Mouse (Mus musculus) heart, adult 2 months (tissue): ENCODE measurements around the gene Smim20.
A peak's percentile ranks its signal among the peaks of the same experiment; 100 is the strongest.

ENCODE experiments used
- CTCF ChIP-seq: fragments of 200-600 bp; IDR thresholded peaks from 2 replicates; pipeline ENCODE4 v1.8.1; 2022; ENCODE audit warnings: antibody characterized with exemption, mild to moderate bottlenecking, moderate library complexity
- EP300 ChIP-seq: fragments of 200-500 bp; IDR thresholded peaks from 2 replicates; pipeline ENCODE4 v1.6.1; 2011; ENCODE audit warnings: low read depth, low read length, control low read depth; ENCODE audit not compliant: insufficient read depth
- POLR2A ChIP-seq: fragments of 200-500 bp; IDR thresholded peaks from 2 replicates; pipeline ENCODE4 v1.6.1; 2011; ENCODE audit warnings: mild to moderate bottlenecking, low read depth, low read length, control low read depth; ENCODE audit not compliant: insufficient read depth

DNA sequence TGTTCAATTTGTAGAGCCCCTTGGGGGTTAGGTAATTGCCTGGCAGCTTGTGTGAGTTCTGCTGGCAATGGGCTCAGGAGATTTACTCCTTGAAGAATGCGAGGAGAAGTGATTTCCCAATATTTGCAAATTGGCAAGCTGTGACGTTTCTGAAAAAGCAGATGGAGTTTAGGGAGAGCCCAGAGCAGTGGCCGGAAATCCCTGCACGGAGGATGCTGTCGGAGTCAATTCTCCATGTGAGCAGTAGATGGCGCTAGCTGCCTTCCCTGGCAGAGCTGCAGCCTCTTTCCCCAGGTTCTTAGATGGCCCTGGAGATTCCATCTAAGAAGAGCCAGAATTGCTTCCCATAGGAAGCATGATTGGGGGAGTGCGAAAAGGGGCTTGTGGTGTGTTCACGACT lies 59.1 kb downstream of the Smim20 start:
- peak; percentile 96 for TF ChIP-seq CTCF
- TF ChIP-seq POLR2A = no peak
- peak; percentile 84; the same call in 1 of the 2 replicates for TF ChIP-seq EP300
